Comparison of ENCODE assay signal across 37 mouse cellular contexts in the genomic region with DNA sequence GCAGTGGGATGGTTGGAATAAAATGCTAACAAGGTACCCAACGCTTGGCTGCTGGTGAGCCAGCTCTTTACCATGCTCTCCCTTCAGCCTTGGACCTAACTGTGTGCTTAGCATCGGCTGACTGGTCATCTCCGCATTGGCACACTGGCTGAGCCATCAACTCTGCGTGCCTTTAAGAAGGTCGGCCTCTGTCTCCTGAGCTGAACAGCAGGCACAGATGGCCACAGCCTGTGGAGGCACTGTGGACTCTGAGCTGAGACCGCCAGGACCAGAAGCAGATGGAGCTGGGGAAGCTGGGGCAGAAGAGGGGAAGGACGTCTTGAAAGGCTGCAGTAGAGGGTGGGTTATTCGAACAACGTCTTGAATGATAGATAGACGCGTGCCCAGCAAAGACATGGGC. TPM values are rescaled to one million over a fixed set of nuclear protein-coding genes. Genes with fewer than 3 reads are reported as not detected.
"Had no signal": no experiment of that assay in that cellular context is flagged by ENCODE, and none has a peak within 500 bp of the region (broad histone marks: within the 10 kb centered on the region; RNA-seq: fewer than 3 reads in every experiment).

No protein-coding gene starts in this region.

- H3K9me3 ChIP-seq: heart, embryonic 13.5 days; heart, embryonic 15.5 days; hindbrain, embryonic 13.5 days; hindbrain, embryonic 15.5 days; kidney, embryonic 15.5 days; limb, embryonic 13.5 days; limb, embryonic 15.5 days; liver, embryonic 12.5 days had no signal

- H3K27ac ChIP-seq: heart, adult 2 months; heart, embryonic 13.5 days; heart, embryonic 15.5 days; hindbrain, embryonic 13.5 days; hindbrain, embryonic 15.5 days; kidney, embryonic 15.5 days; kidney, postnatal 0 days; limb, embryonic 13.5 days; limb, embryonic 15.5 days; liver, embryonic 12.5 days had no signal

- H3K4me3 ChIP-seq: heart, adult 2 months; heart, embryonic 13.5 days; heart, embryonic 15.5 days; hindbrain, embryonic 13.5 days; hindbrain, embryonic 15.5 days; kidney, embryonic 15.5 days; limb, embryonic 13.5 days; limb, embryonic 15.5 days; liver, embryonic 12.5 days had no signal

- ATAC-seq: intestine, embryonic 16.5 days; liver, embryonic 12.5 days had no signal

- H3K36me3 ChIP-seq: heart, embryonic 13.5 days; heart, embryonic 15.5 days; hindbrain, embryonic 13.5 days; hindbrain, embryonic 15.5 days; kidney, embryonic 15.5 days; limb, embryonic 13.5 days; limb, embryonic 15.5 days; liver, embryonic 12.5 days had no signal

- DNase-seq: gastrocnemius, postnatal 14 days; gastrocnemius, postnatal 36 days; heart, adult 11 months; heart, adult 2 months; heart, postnatal 14 days; heart, postnatal 36 days; kidney, adult 11 months; kidney, adult 2 months; kidney, adult 9 months; kidney, postnatal 14 days; kidney, postnatal 36 days; layer of hippocampus, adult 9-11 months; layer of hippocampus, postnatal 36 days had no signal

- H3K9ac ChIP-seq: heart, embryonic 13.5 days; heart, embryonic 15.5 days; hindbrain, embryonic 13.5 days; hindbrain, embryonic 15.5 days; kidney, embryonic 15.5 days; limb, embryonic 13.5 days; limb, embryonic 15.5 days; liver, embryonic 12.5 days had no signal

- H3K4me2 ChIP-seq: heart, embryonic 11.5 days; heart, embryonic 13.5 days; heart, embryonic 15.5 days; hindbrain, embryonic 13.5 days; hindbrain, embryonic 15.5 days; kidney, embryonic 15.5 days; limb, embryonic 13.5 days; limb, embryonic 15.5 days; liver, embryonic 12.5 days had no signal

RNA-seq across cellular contexts. Expression of a gene that starts 8.4 kb away (rescaled TPM):
- total RNA-seq: gastrocnemius, adult 18-20 months; gastrocnemius, adult 8-10 months; gastrocnemius, postnatal 14 days; gastrocnemius, postnatal 36 days; heart, adult 2 months; heart, postnatal 14 days; heart, postnatal 36 days; hematopoietic stem cell, adult 5-6 weeks; layer of hippocampus, adult 18-20 months; layer of hippocampus, postnatal 14 days; layer of hippocampus, postnatal 36 days; left cerebral cortex, adult 18-20 months; left cerebral cortex, postnatal 14 days; left cerebral cortex, postnatal 36 days; liver, adult 2 months had no signal
- polyA plus RNA-seq: heart, adult 2 months; heart, embryonic 13.5 days; heart, postnatal 0 days; liver, adult 2 months had no signal

RNA-seq across cellular contexts. Expression of a gene that starts 17.7 kb away (rescaled TPM):
- total RNA-seq: gastrocnemius, adult 18-20 months; gastrocnemius, adult 8-10 months; gastrocnemius, postnatal 14 days; gastrocnemius, postnatal 36 days; heart, adult 2 months; heart, postnatal 36 days; hematopoietic stem cell, adult 5-6 weeks; layer of hippocampus, postnatal 14 days; layer of hippocampus, postnatal 36 days; left cerebral cortex, postnatal 14 days; left cerebral cortex, postnatal 36 days; liver, adult 2 months had no signal
- polyA plus RNA-seq: heart, embryonic 11.5 days; hindbrain, embryonic 11.5 days; hindbrain, embryonic 13.5 days; hindbrain, embryonic 15.5 days; intestine, embryonic 14.5 days; kidney, adult 2 months; kidney, embryonic 15.5 days; kidney, postnatal 0 days; large intestine, adult 2 months had no signal
